Mouse (Mus musculus): ENCODE results near the gene Slc15a4.

Slc15a4 gene

GRCm38 (mm10) chr5:127632167-127633145 is at the start of gene Slc15a4, which contains the start of gene Glt1d1:
Gene Slc15a4, minus strand, starts transcription at chr5:127632897.
Gene Glt1d1, plus strand, starts transcription at chr5:127632262.
- DNase-seq (ENCODE audit: low read depth, low spot score), result no peak

- no peak for DNase-seq (ENCODE audit: low read depth, low spot score)
These were observed 45.8 kb upstream of the Slc15a4 start for GRCm38 (mm10) chr5:127678501-127678900.

GRCm38 (mm10) chr5:127677561-127677960 is 44.9 kb upstream of the Slc15a4 start:
- DNase-seq (ENCODE audit: low read depth, low spot score), result no peak

GRCm38 (mm10) chr5:127673913-127674312 is 41.2 kb upstream of the Slc15a4 start:
- DNase-seq (ENCODE audit: low read depth, low spot score), result no peak

GRCm38 (mm10) chr5:127660979-127661378 is 28.3 kb upstream of the Slc15a4 start:
- DNase-seq (ENCODE audit: low read depth, low spot score), result no peak

- DNase-seq (ENCODE audit: low read depth, low spot score), result no peak
These were observed 27.6 kb upstream of the Slc15a4 start for GRCm38 (mm10) chr5:127660267-127660666.

- DNase-seq (ENCODE audit: low read depth, low spot score), result no peak
These were observed 26.6 kb upstream of the Slc15a4 start for GRCm38 (mm10) chr5:127659312-127659711.

GRCm38 (mm10) chr5:127658257-127658656 is 25.6 kb upstream of the Slc15a4 start:
- no peak for DNase-seq (ENCODE audit: low read depth, low spot score)

GRCm38 (mm10) chr5:127649077-127649476 is 16.4 kb upstream of the Slc15a4 start:
- DNase-seq (ENCODE audit: low read depth, low spot score), result no peak

GRCm38 (mm10) chr5:127648046-127648445 is 15.3 kb upstream of the Slc15a4 start:
- DNase-seq (ENCODE audit: low read depth, low spot score), result no peak

GRCm38 (mm10) chr5:127641185-127641958 is 8.7 kb upstream of the Slc15a4 start:
- DNase-seq (ENCODE audit: low read depth, low spot score), result no peak

GRCm38 (mm10) chr5:127640359-127640758 is 7.7 kb upstream of the Slc15a4 start:
- DNase-seq (ENCODE audit: low read depth, low spot score), result no peak

- no peak for DNase-seq (ENCODE audit: low read depth, low spot score)
These were observed 6.9 kb upstream of the Slc15a4 start for GRCm38 (mm10) chr5:127639635-127640034.

GRCm38 (mm10) chr5:127639067-127639605 is 6.4 kb upstream of the Slc15a4 start:
- DNase-seq (ENCODE audit: low read depth, low spot score), result no peak

- no peak for DNase-seq (ENCODE audit: low read depth, low spot score)
These were observed 5.5 kb upstream of the Slc15a4 start for GRCm38 (mm10) chr5:127638177-127638576.

- DNase-seq (ENCODE audit: low read depth, low spot score), result no peak
These were observed 4.9 kb upstream of the Slc15a4 start for GRCm38 (mm10) chr5:127637622-127638021.

- DNase-seq (ENCODE audit: low read depth, low spot score), result no peak
These were observed 969 bp upstream of the Slc15a4 start for GRCm38 (mm10) chr5:127633666-127634065.

GRCm38 (mm10) chr5:127633188-127633587 is 491 bp upstream of the Slc15a4 start:
- no peak for DNase-seq (ENCODE audit: low read depth, low spot score)

GRCm38 (mm10) chr5:127631671-127632070 is 1.0 kb downstream of the Slc15a4 start:
- no peak for DNase-seq (ENCODE audit: low read depth, low spot score)

- DNase-seq (ENCODE audit: low read depth, low spot score), result no peak
These were observed 5.5 kb downstream of the Slc15a4 start for GRCm38 (mm10) chr5:127627242-127627641.

- no peak for DNase-seq (ENCODE audit: low read depth, low spot score)
These were observed 8.1 kb downstream of the Slc15a4 start for GRCm38 (mm10) chr5:127624427-127625213.
